In genomic region chr16:74984207-74984606, GRCm38 (mm10) we compare ENCODE assay signal across 22 mouse cellular contexts.
DNase-seq lines count a peak whose midpoint lies in the region; ATAC-seq and TF ChIP-seq lines count a peak whose summit lies in the region.
"Had no signal": no experiment of that assay in that cellular context is flagged by ENCODE, and none has a peak within 500 bp of the region (broad histone marks: within the 10 kb centered on the region; RNA-seq: fewer than 3 reads in every experiment).

No protein-coding gene starts in this region.

- H3K9ac ChIP-seq in forebrain, postnatal 0 days: no peak overlapping the region
- H3K9ac ChIP-seq in forebrain, embryonic 12.5 days: no peak overlapping the region
- H3K9ac ChIP-seq: embryonic facial prominence, embryonic 12.5 days; embryonic facial prominence, embryonic 15.5 days; forebrain, embryonic 15.5 days; hindbrain, embryonic 12.5 days; hindbrain, embryonic 15.5 days had no signal

- H3K27ac ChIP-seq in forebrain, postnatal 0 days (ENCODE audit: low read depth, low read length): no peak overlapping the region
- H3K27ac ChIP-seq in forebrain, embryonic 12.5 days: no peak overlapping the region
- H3K27ac ChIP-seq: embryonic facial prominence, embryonic 12.5 days; embryonic facial prominence, embryonic 15.5 days; forebrain, embryonic 15.5 days; heart, adult 2 months; heart, embryonic 10.5 days; hindbrain, embryonic 12.5 days; hindbrain, embryonic 15.5 days had no signal

- no peaks in the 10 kb centered on the region for H3K4me1 ChIP-seq in forebrain, postnatal 0 days (ENCODE audit: insufficient read depth)
- H3K4me1 ChIP-seq in forebrain, embryonic 12.5 days: no peaks in the 10 kb centered on the region
- H3K4me1 ChIP-seq: embryonic facial prominence, embryonic 12.5 days; embryonic facial prominence, embryonic 15.5 days; forebrain, embryonic 15.5 days; heart, embryonic 10.5 days; hindbrain, embryonic 12.5 days; hindbrain, embryonic 15.5 days had no signal

- 67% methylated on average over 1 of the region's 1 CpGs for WGBS in forebrain, postnatal 0 days
- 100% methylated on average over 1 of the region's 1 CpGs for WGBS in forebrain, embryonic 12.5 days

- H3K4me3 ChIP-seq in forebrain, postnatal 0 days (ENCODE audit: low read depth, low read length): no peak overlapping the region
- H3K4me3 ChIP-seq in forebrain, embryonic 12.5 days (replicated peaks): no peak overlapping the region
- H3K4me3 ChIP-seq: embryonic facial prominence, embryonic 12.5 days; embryonic facial prominence, embryonic 15.5 days; forebrain, embryonic 15.5 days; heart, adult 2 months; heart, embryonic 10.5 days; hindbrain, embryonic 12.5 days; hindbrain, embryonic 15.5 days had no signal

- H3K9me3 ChIP-seq in forebrain, postnatal 0 days (ENCODE audit: low read length): no peaks in the 10 kb centered on the region
- no peaks in the 10 kb centered on the region for H3K9me3 ChIP-seq in forebrain, embryonic 12.5 days
- H3K9me3 ChIP-seq: embryonic facial prominence, embryonic 12.5 days; embryonic facial prominence, embryonic 15.5 days; forebrain, embryonic 15.5 days; heart, embryonic 10.5 days; hindbrain, embryonic 12.5 days; hindbrain, embryonic 15.5 days had no signal

- DNase-seq in forebrain, postnatal 0 days: peak; percentile 18
- peak; percentile 30 to 79 for DNase-seq in layer of hippocampus, adult 18-20 months (ENCODE audit: low spot score in 2 of 2)
- DNase-seq in layer of hippocampus, adult 9-10 months (ENCODE audit: low spot score): no peak
- DNase-seq in layer of hippocampus, adult 9-11 months: peak; percentile 66
- peak; percentile 48 for DNase-seq in telencephalon, adult 2 months (ENCODE audit: low read depth, low spot score)
- DNase-seq in kidney, postnatal 4 days: no peak
- DNase-seq in left cerebral cortex, postnatal 10 days (ENCODE audit: extremely low spot score in 1 of 2, low spot score in 2 of 2): no peak
- DNase-seq: adrenal gland, adult 8-10 months; adrenal gland, postnatal 25 days; cerebellum, adult 18-20 months; cerebellum, adult 9-11 months; cerebellum, postnatal 25 days; gastrocnemius, postnatal 25 days; heart, adult 2 months had no signal

- peak; percentile 53 for ATAC-seq in forebrain, postnatal 0 days
- no peak for ATAC-seq in forebrain, embryonic 12.5 days (ENCODE audit: low FRiP score)
- ATAC-seq: activated CD4-positive, CD25-positive, alpha-beta regulatory T cell, adult 4 months; forebrain, embryonic 15.5 days had no signal

- no peak for TF ChIP-seq CTCF in forebrain, postnatal 0 days (IDR thresholded peaks at IDR 0.05; ENCODE audit: low read depth)

- no peaks in the 10 kb centered on the region for H3K27me3 ChIP-seq in forebrain, postnatal 0 days (ENCODE audit: insufficient read depth, low read length)
- H3K27me3 ChIP-seq in forebrain, embryonic 12.5 days: no peaks in the 10 kb centered on the region
- H3K27me3 ChIP-seq: embryonic facial prominence, embryonic 12.5 days; embryonic facial prominence, embryonic 15.5 days; forebrain, embryonic 15.5 days; hindbrain, embryonic 12.5 days; hindbrain, embryonic 15.5 days had no signal

- intact Hi-C loops in left cerebral cortex, postnatal 10 days (cut with DNase I): no loop called here

- no peaks in the 10 kb centered on the region for H3K36me3 ChIP-seq in forebrain, postnatal 0 days (ENCODE audit: insufficient read depth)
- H3K36me3 ChIP-seq in forebrain, embryonic 12.5 days (replicated peaks): no peaks in the 10 kb centered on the region
- H3K36me3 ChIP-seq: embryonic facial prominence, embryonic 12.5 days; embryonic facial prominence, embryonic 15.5 days; forebrain, embryonic 15.5 days; heart, embryonic 10.5 days; hindbrain, embryonic 12.5 days; hindbrain, embryonic 15.5 days had no signal

- H3K4me2 ChIP-seq in forebrain, postnatal 0 days (ENCODE audit: low read depth): no peak overlapping the region
- no peak overlapping the region for H3K4me2 ChIP-seq in forebrain, embryonic 12.5 days
- H3K4me2 ChIP-seq: embryonic facial prominence, embryonic 12.5 days; embryonic facial prominence, embryonic 15.5 days; forebrain, embryonic 15.5 days; hindbrain, embryonic 12.5 days; hindbrain, embryonic 15.5 days had no signal

Comparison
In these comparisons a context has a peak if more than half of its experiments do, and no peak if none do; other contexts are left out.
1. DNase-seq: peak in forebrain, postnatal 0 days (single experiment), layer of hippocampus, adult 18-20 months (2 of 2), layer of hippocampus, adult 9-11 months (single experiment) and telencephalon, adult 2 months (single experiment); none in layer of hippocampus, adult 9-10 months (single experiment), kidney, postnatal 4 days (0 of 2) and left cerebral cortex, postnatal 10 days (0 of 2).